Mouse (Mus musculus): ENCODE measurements around the gene Hcfc2.

Hcfc2 gene

GRCm38 (mm10) chr10:82695956-82696355 is at the start of gene Hcfc2:
TSS of gene Hcfc2 (plus strand) at chr10:82696160.
- no peak for DNase-seq

GRCm38 (mm10) chr10:82647205-82647811 is 48.7 kb upstream of the Hcfc2 start:
- DNase-seq: no peak

GRCm38 (mm10) chr10:82651221-82651620 is 44.7 kb upstream of the Hcfc2 start:
- no peak for DNase-seq

GRCm38 (mm10) chr10:82652625-82653024 is 43.3 kb upstream of the Hcfc2 start:
- DNase-seq: no peak

- no peak for DNase-seq
Measured at GRCm38 (mm10) chr10:82654581-82654980, 41.4 kb upstream of the Hcfc2 start.

DNA sequence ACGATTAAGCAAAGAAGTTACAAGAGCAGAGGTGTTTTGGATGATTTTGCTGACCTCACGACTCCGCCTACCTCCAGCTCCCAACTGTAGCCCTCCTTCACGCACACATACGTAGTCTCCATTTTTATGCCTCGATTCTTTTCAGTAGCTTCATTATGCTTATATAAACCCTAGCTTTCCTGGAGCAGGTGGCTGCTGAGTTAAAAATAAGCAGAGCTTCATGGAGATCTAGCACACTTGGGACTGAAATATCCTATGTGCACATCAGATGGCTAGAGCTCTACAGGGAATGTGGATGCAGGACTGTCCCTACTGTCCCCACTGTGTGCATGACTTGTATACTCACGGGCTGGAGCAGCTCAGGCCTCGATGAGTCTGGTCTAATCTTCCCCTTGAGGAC is 34.1 kb upstream of the Hcfc2 start:
- no peak for DNase-seq

DNA sequence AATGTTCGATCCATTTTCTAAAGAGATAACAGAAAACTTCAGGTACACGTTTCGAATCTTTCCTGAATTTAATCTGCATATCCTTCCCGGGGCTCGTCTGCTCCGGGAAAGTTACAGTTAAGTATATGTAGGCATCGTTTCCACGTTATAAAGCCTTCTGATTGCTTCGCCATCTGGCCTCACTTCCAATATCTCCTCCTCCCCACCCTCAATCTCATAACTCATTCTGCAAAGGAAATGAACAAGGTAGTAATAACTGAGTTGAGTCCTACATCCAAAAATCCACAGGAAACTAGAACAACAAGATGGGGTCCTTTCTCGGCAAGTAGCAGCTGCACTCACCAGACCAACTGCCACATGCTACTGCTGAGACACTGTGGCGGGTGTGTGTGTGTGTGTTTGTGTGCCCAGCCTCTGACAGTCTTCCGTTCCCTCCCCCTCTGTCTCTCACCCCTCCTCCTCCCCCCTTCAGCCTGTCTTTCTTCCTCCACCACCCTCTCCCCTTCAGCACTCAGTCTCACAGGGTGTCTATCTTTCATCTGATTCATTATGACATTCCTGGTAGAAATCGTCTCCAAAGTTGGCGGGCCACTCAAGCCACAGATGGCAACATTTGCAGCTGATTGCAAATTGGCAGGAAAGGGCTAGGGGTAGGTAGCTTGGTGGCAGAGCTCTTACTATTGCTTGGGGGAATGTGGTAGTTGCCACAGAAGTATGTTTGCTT is 33.5 kb upstream of the Hcfc2 start:
- no peak for DNase-seq

DNA sequence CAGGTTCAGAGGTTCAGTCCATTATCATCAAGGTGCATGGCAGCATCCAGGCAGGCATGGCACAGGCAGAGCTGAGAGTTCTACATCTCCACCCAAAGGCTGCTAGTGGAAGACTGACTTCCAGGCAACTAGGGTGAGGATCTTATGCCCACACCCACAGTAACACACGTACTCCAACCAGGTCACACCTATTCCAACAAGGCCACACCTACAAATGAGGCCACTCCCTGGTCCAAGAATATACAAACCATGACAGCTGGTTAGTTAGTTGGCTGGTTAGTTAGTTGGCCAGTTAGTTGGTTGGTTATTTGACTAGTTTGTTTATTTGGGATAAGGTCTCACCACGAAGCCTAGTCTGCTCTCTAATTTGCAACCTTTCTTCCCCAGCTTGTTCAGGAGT is 32.7 kb upstream of the Hcfc2 start:
- no peak for DNase-seq

- DNase-seq: no peak
Measured at GRCm38 (mm10) chr10:82665951-82666350, 30.0 kb upstream of the Hcfc2 start.

GRCm38 (mm10) chr10:82666436-82667234 is 29.3 kb upstream of the Hcfc2 start:
- peak; percentile 87 for DNase-seq

GRCm38 (mm10) chr10:82670205-82670604 is 25.8 kb upstream of the Hcfc2 start:
- DNase-seq: no peak

DNA sequence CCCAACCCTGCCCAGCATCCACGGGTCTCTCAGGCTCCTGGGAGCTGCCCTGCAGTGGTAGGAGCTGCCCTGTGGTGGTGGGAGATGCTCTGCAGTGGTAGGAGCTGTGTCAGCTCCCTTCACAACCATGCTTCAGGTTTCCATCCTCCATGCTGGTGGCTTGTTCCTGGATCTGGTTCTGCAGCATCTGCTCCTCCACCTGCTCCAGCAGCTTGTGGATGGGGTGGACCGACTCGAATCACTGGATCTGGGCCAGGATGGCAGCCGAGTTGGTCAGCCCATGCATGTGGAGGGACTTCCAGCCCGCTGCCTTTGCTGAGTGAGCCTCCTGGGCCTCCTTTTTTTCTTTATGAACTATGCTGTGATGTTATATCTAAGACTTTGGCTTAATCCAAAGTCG is 19.0 kb upstream of the Hcfc2 start:
- no peak for DNase-seq

GRCm38 (mm10) chr10:82680769-82681168 is 15.2 kb upstream of the Hcfc2 start:
- no peak for DNase-seq

DNA sequence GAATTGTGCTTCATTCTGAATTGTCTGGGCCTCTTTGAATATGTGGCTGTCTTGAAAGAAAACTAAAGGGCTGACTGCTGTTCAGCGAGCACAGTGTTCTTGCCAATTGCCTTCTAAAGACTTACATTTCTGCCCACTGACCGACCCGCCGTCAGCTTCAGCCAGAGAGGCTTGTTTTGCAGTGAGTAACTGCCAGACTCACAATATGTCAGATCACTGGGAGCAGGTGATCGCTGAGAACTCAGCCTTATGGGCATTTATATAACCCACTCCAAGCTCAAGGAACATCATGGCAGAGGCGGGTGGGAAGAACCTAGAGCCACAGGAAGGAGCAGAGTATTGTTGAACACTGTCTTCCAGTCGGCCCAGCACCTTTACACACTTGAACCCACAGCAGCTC is 14.3 kb upstream of the Hcfc2 start:
- DNase-seq: no peak

DNA sequence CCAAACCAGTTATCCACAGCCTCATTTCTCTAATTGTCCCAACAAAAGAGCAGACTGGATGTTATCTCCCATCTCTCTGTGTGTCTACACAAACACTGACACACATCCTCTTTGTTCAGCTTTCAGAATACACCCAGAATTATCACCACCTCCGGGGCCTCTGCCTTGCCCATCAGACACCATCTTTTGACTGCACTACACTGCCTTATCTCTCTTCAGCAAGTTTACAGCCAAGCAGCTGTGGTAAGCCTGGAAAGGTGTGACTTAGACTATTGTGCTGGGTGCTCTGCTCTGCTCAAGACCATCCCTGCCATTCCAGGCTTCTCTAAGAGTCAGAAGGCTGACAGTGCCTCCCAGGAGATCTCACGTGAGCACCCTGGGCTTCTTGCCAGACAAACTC is 10.5 kb upstream of the Hcfc2 start:
- no peak for DNase-seq

GRCm38 (mm10) chr10:82689681-82690211 is 6.2 kb upstream of the Hcfc2 start:
- DNase-seq: no peak

DNA sequence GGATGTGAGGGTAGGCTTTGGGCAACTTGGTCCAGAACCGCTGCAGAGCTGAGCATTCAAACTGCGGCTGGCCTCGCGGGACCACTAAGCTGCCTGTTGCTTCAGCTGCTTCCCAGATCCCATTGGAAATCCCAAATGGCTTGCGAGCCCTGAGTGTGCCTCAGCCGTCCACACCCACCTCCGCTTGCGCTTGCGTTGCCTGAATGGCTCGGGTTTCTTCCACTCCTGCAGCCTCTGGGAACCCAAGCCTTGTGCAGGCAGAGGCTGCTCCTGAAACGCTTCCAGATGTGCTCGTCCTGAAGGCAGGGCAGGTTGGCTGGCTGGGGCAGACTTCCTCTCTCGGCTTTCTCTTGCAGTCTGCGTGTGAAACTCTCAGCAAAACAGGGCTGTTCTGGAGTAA is 5.5 kb upstream of the Hcfc2 start, which contains the start of gene Glt8d2:
TSS of gene Glt8d2 (minus strand) at position 157 of the 400 bp plus-strand sequence.
- peak; percentile 13 for DNase-seq

DNA sequence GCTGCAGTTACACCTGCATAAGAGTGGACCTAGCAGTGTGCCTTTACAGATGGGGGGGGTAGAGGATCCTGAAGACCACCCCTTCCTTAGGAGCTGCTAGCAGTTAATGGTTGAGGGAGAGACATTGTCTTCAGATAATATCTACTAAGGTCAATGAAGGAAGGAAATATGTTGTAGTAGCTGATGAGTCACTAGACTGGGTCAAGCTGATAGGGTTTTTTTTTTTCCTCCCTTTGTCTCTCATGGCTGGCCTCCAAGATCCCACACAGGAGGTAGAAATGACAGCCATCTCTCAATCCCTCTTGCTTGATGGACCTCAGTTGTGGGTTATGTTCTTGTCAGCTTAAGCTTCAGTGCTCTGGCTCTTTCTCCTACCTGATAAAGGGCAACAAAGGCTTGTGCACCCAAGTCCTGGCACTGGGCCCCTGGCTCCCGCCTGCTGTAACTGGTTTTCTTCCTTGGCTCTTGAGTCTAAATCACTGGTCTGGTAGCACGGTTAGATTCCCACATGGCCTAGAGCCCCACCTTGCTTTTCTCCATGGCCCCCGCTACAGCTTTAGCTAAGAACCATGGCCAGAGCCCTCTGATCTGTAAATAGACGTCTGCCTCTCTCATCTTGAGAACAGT is 606 bp downstream of the Hcfc2 start:
- no peak for DNase-seq

GRCm38 (mm10) chr10:82697305-82697898 is 1.4 kb downstream of the Hcfc2 start:
- DNase-seq: peak; percentile 29

- peak; percentile 85 for DNase-seq
Measured at GRCm38 (mm10) chr10:82698712-82699261, 2.8 kb downstream of the Hcfc2 start.

DNA sequence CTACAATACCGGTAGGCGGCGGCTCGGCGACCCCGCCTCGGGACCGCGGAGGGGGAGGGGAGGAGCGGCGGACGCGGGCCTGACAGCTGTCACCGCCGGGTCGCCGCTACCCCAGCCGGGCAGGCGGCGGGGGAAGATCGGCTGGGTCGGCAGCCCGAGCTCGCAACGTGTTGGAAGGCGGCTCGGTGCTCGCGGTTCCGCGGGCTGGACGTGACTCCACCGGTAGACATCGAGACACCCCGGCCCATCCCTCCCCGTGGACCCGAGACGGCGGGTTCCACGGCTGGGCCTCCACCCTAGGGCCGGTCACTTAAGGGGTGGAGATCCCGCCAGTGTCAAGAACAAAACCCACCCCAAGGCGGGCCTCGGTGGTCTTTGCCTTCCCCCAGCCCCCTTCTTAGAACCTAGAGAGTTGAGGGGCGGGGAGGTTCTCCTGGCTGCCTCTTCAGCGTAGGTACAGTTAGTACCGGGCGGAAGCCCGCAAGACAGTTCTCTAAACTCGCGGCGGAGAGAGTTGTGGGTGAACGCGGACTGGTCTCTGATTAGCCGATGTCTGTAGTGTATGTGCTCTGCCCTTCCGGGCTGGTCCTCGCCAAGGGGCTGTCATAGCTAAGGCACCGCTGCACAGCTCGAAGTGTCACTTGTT is 3.5 kb downstream of the Hcfc2 start:
- peak; percentile 13 for DNase-seq

DNA sequence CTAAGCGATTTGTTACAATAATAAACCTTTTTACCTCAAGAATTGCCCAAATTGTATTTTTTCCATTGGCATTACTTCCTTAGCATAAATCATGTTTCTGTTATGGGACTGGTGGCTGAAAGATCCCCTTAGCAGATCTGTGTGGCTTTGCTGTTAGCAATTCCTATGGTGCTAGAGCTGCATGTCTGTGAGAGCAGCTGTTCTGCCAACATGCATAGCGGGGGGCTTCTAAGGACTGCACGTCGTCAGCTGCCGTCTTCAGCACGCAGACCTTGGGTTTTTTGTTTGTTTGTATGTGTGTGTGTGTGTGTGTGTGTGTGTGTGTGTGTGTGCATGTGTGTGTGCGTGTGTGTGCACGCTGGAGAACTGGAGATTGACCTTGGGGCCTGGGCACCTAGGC is 45.4 kb downstream of the Hcfc2 start:
- DNase-seq: no peak
